Mouse (Mus musculus) layer of hippocampus, adult 18-20 months (tissue): ENCODE measurements around the gene Acvrl1. TPM values are rescaled to one million over a fixed set of nuclear protein-coding genes. Genes with fewer than 3 reads are reported as not detected.

Experiments
- DNase-seq, 2 experiments: peaks; one replicate each; pipeline ENCODE4 v3.0.0; 2022; ENCODE audit warnings: low spot score in 2 of 2
- microRNA-seq, 2 experiments: library from miRNA; unstranded; fragments of <30 nt; microRNA quantifications; one replicate each; pipeline ENCODE4 v1.2.0; 2021
- total RNA-seq, 2 experiments: library from RNA; stranded (reverse); gene quantifications; 2 replicates each; pipeline ENCODE4 v1.2.3; 2021

Gene Acvrl1
- total RNA-seq, 2 experiments from 2014 or later: 9.7 to 9.9 TPM

DNA sequence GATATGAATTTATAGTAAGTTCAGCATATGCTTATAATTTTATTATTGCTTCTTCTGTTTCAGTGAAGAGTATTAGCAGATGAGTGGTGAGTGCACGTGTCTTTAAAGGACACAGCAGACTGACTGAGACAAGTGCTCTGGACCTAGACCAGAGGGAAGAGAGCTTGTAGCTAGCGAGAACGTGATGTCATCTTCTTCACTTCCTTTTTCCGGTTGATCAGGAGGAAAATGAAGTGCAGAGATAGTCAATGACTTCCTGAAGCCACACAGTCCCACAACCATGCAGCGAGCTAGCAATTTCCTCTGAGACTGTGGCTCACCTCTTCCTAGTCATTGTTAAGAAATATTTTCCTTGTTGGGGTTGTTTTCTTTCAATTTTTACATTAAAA, 62.4 kb downstream of the Acvrl1 start:
- DNase-seq: no peak

DNA sequence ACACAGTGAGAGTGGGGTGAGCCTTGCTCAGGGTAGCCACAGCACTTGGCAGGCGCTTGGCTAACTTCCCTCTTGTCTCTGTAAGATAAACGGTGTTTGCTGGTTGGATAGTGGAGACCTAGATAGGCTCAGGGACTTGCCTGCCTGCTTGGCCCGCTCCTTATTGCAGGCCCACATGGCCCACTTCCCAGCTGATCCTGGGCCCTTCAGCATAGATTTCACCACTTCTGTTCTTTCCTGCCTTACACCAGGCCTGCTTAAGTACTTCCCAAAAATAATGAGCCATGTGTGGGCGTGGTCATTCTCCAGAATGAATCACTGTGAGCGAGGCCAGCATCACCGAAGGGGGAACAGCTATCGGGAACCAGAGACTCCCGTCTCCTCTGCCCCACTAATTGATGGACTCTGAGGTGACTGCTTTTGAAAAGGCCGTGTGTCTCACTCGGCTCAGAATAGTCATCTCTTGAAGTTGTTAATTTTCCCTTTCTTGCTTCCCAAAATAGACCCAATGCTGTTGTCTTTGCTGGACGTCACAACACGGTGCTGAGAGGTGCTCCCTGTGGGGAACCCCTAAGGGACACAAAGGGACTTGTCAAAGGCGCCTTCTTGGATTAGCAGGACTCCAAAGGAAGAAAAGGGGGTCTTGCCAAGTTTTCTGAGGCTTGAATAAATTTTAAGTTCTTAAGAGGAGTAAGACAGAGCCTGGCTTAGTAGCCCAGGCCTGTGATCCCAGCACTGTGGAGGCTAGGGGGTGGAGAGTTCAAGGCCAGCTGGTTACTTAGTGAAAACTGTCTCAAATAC, 63.3 kb downstream of the Acvrl1 start:
- DNase-seq: no peak

DNA sequence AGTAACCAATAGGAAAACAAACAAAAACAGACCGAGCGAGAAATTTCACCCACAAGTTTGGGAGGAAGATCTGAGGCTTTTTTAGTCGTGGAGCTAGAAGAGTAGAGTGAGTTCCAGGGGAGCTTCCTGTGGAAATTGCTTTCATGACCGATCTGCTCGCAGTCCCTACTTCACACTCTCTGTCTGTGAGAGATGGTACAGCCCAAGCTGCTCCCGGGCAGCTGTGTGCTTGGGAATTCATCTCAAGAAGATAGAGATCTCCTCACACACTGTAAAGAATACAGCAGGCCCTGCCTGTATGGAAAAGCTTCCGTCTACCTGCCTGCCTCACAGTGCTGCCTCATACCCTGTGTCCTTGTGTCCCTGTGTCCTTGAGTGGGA, 63.9 kb downstream of the Acvrl1 start:
- DNase-seq: no peak

DNA sequence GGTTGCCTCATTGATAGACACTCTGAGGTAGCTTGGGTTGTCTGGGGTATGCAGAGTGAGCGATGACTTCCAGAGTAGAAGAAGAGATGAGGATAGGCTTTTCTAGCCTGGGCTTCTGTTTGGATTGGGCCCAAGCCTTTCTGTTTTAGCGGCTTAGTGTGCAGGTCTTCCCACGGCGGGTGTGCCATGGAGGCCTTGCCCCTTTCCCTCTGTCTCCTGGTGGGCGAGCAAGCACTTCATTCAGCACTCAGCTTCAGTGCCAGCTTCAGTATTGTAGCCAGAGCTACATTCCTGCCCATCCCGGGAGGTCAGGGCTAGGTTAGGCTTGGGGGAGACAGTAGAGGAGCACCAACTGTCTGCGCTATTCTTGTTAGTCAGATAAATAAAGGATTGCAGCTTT, 64.3 kb downstream of the Acvrl1 start:
- no peak for DNase-seq

DNA sequence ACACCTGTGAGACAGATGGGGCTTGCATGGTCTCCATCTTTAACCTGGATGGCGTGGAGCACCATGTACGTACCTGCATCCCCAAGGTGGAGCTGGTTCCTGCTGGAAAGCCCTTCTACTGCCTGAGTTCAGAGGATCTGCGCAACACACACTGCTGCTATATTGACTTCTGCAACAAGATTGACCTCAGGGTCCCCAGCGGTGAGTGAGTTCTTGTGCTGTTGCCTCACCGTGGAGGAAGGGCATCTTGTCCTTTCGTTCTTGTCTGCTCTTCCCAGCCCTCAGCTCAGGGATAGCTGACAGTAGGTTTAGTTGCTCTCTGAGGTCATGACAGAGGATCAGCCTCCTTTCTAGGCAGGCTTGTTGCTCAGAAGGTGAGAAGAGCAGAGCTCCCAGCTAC, 65.6 kb downstream of the Acvrl1 start:
- no peak for DNase-seq

Small RNAs within 50 kb of the gene (microRNA-seq; reads per million reads assigned to microRNA genes)
- gene Mir6962: 2.5 to 3.7 reads per million in 2 experiments

Other genes starting within 250 kb of the Acvrl1 start
- gene Gm47841, start 81.1 kb upstream of the Acvrl1 start, total RNA-seq: not detected
- gene Fignl2, start 50.0 kb upstream of the Acvrl1 start, total RNA-seq: 1 to 10 TPM; 1.3 to 1.6 TPM
- gene Ankrd33, start 12.8 kb upstream of the Acvrl1 start, total RNA-seq: not detected
- 10 to 100 TPM; 88.8 to 90.3 TPM for gene Acvr1b, start 45.5 kb downstream of the Acvrl1 start, total RNA-seq
- 10 to 100 TPM; 75.9 to 86.7 TPM for gene Grasp, start 95.7 kb downstream of the Acvrl1 start, total RNA-seq
- gene Nr4a1, start 125.7 kb downstream of the Acvrl1 start, total RNA-seq: 100 to 1,000 TPM in 1 of 2 experiments, 10 to 100 TPM in 1; 87.1 to 105 TPM
- gene Atg101, start 155.8 kb downstream of the Acvrl1 start, total RNA-seq: 10 to 100 TPM; 53.2 to 57.5 TPM
- under 1 TPM; 0.27 to 0.66 TPM for gene 6030408B16Rik, start 164.7 kb downstream of the Acvrl1 start, total RNA-seq
- gene Krt80, start 241.6 kb downstream of the Acvrl1 start, total RNA-seq: under 1 TPM; 0.25 to 0.40 TPM